Mouse (Mus musculus) thymus, postnatal 36 days (tissue): Measurements from ENCODE around the gene Glis1.

Experiments used
- DNase-seq, 2 experiments: peaks; one replicate each; pipeline ENCODE4 v3.0.0; 2022; ENCODE audit warnings: mixed read lengths in 2 of 2

The Glis1 gene

DNA sequence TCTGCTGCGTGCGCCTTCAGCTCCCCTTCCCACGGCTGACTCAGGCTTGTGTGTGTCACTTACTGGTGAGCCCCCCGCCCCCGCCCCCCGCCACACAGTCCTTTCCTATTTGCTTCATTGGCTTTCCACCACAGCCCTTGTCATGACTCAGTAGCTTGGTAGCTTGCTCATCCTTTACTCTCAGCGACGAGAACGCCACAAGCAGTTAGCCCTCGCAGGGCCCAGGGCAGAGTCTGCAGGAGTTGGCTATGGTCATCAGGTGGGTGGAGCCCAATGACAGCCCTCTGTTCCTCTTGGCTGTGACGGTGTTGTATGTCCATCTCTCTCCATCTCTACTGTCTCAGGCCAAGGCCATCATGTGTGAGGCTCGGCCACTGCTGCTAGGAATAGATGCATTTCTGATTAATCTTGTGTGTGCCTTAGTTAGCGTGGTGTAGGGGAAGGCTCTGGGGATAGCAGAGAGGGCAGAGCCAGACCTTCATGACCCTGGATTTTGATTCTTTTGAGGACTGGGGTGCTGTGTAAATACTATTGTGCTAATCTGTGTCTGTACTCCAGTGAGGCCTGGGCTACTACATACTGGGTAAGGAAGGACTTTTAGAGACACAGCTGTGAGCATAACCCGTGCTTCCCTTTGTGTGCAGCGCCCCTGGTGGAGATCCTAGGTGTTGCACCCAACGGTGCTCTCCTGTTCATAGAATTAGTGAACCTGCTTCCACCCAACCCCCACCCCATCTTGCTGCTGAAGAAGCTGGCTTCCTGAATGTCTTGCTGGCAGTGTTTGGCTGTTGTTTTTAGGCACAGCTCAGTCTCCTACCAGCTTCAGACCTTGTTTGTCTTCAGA, 19.0 kb downstream of the Glis1 start:
- DNase-seq: peak; percentile 90

DNA sequence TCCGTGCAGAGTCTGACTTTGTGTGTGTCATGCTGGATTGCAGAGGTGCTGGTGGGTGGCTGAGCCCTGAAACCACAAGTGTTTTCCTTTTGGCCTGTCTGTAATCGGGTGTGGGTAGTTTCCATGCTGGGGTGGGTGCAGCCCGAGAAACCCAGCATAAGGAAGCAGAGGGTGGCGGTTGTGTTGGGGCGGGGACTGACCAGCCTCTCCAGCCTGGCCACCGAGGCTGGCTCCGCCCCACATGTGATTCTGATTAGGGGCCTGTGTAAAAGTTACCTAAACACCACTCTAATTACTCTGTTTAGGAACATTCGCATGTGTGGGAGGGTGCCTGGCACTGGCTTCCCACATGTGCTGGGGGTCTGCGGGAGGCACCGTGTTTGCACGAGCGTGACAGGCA, 23.2 kb downstream of the Glis1 start:
- DNase-seq: no peak

DNA sequence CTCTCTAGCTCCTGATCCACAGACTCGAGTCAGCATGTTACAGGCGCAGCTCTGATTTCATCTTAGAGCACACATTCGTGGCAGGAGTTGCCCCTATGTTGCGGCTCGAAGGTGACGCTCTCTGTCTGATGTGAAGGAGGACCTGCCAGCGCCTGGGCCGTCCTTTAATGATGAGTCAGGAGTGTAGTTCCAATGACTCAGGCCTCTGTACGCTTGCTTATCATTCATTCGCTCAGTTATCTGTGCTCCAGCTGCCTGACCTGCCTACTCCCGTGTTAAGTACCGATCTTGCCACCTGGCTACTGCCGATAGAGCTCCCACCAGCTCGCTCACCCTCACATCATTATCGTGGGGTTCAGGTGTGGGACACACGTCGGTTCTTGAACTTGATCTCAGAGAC, 24.5 kb downstream of the Glis1 start:
- no peak for DNase-seq

DNA sequence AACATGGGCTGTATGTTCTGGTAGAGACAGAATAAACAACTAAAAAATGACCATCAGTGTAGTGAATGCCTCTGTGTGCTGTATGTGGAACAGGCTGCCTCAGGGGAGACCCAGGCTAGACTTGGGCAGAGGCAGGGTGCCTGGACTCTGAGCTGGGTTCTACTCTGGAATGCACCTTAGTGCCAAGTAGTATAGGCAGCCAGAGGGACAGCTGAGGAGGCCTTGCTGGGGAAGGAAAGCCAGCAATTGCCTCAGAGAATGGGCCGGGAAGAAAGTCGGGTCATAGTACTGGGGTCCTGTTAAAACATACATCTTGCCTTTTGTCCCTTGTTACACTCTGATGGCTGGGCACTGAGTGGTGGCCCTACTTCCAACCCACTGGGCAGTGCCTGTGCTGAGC, 25.1 kb downstream of the Glis1 start:
- DNase-seq: no peak

DNA sequence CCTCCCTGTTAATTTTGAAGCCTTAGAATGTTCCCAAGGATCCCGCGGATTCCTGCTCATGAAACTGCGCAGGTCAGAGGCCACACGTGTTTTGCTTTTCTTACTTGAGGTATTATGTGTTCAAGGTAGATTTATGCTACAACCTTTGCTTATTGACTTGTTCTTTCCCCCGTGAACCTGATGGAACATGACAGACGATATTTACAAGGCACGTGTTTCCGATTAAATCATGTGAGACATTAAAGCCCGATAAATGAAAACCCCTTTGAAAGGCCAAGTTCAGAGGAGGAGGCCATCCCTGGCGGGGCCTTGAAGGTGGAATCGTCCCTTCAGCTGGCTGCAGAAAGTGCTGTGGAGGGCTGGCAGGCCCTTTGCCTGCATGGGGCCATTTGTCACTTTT, 26.1 kb downstream of the Glis1 start:
- no peak for DNase-seq

DNA sequence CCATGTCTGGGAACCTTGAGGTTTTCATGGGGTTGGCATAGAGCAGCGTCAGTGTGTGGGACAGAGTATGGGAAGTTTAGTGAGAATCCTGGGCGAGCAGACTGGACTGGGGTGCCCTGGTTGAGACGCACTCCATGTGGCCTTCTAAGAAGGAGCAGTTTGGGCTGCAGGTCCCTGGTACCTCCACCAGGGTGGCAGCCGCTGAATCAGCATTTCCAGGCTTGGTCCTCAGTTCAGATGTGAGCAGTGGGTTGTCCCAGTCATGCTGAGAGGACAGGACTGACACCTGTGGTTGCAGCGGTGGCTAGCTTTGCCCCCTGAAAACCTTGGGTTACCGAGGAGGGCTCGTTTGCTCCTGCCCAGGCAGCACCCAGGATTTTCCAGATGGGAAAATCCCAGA, 33.4 kb downstream of the Glis1 start:
- no peak for DNase-seq

DNA sequence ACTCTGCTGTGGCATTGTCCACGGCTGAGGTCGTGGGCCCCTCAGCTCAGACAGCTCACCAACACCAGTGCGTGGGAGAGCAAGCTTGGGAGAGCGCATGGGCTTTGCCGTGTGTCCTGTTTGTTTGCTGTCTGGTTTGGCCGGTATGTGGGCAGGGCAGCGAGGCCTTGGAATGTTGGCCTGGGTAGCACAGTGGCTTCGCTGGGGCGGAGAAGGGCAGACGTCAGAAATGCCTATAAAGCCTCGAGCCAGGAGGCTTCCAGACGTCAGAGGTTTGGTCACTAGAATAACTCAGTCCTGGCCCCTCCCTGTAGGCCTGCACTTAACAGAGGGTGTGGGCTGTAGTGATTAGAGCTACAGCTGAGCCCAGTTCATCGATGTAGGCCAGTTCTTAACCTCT, 33.9 kb downstream of the Glis1 start:
- DNase-seq: no peak

DNA sequence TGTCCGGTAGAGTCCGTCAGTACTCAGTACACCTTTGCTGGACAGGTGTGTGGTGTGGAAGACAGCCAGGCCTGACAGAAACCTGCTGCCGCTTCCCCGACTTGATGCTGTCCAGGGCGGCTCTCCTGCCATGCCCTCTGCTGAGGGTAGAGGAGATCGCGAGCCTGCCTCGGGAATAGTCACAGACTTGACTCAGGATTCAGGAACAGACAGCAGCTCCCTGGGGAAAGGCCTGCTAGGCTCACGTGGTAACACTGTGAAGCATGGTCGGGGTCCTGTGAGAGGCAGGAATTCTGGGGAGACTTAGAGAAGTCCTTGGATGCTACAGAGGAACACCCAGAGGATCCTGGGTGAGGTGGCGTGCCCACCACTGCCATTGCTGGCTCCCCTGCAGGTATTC, 34.4 kb downstream of the Glis1 start:
- DNase-seq: no peak

DNA sequence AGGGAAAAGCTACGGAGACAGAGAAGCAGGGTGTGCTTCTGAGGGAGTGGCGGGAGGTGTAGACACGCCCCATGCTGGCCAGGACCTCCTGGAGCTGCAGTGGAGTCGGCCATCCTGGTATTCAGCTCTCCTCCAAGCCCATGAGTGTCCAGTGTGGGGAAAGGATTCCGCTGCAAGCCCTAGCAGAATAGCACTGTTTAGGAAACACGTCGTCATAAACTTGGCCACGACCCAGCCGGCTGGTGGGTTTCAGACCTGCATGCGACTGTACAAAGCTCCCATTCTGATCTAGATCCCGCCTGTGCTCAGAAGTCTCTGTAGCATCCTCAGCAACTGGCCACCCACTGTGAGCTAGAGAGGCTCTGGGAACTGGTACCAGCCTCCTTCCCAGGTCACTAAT, 41.9 kb downstream of the Glis1 start:
- DNase-seq: no peak

DNA sequence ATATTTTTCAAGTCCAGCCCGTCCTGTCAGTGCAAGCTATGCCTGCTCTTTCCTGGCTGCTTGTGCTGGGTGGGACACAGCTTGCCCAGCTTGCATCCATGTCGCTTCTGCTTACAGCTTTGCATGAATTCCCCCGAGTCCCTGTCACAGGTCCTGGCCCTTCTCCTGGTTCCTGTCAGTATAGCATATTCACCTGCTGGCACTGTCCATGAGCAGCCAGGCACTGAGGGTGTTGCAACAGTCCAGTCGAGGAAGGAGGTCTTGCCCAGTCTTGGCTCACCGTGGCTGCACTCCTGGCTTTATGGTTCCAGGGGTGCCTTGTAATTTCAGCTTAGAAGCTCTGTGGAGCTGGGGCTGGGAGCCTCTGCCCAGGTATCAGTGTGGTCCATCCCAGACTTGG, 44.6 kb downstream of the Glis1 start:
- no peak for DNase-seq

DNA sequence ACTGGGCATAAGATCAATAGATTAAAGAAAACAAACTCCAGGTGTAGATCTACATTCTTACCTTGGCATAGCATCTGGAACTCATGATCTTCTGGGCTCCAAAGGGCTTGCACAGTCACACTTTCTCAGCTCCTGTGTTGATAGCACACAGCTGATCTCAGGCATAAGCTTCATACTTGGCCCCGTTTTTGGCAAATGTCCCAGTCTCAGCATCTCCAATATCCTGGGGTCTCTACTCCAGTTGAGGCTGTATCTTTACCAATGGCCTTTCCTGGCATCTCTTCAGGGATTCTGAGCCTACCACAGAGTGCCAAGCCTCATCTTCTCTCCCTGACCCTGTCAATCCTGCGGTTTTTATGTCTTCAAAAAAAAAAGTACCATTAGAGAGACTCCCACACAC, 48.1 kb downstream of the Glis1 start:
- no peak for DNase-seq

DNA sequence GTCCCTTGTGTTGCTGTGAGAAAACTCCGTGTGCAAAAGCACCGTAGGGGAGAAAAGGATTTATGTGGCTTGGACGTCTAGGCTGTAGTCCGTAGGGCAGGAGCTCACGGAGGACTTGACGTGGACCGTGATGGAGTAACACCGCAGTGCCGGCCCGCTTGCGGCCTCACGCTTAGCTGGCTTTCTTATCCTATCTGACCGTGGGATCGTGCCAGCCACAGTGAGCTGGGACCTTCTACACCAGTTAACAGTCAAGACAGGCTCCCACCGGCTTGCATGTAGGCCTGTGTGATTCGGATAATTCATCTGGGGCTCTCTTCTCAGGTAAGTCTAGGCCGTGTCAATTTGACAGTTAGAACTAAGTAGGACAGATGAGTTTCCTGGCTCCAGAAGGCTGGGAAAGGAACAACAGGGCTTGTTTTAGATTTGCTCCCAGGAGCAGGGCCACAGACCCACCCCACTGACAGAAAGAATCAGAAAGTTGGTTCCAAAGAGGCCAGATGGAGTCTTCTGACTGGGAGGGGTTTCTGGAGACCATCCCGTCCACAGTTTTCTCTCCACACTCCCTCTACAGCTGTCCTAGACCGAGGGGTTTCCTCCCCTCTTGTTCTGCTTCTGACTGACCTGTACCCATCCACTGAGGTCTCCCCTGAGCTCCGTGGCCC, 49.3 kb downstream of the Glis1 start:
- DNase-seq: no peak

DNA sequence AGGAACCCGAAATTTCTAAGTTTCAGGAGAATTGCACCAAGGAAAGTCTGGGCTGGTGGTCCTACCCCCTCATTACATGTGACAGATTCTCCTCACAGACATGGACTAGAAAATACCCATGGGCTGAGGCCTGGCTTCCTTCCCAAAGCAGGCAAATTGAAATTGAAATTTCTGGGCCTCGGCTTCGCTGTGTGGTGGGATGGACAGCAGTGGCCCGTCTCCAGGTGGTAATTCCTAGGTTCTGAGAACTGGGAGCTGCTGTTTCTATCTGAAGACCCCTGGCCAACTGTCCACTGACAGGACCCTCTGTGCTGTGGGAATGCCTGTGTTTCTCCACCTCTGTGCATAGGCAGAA, 49.8 kb downstream of the Glis1 start:
- DNase-seq: no peak

DNA sequence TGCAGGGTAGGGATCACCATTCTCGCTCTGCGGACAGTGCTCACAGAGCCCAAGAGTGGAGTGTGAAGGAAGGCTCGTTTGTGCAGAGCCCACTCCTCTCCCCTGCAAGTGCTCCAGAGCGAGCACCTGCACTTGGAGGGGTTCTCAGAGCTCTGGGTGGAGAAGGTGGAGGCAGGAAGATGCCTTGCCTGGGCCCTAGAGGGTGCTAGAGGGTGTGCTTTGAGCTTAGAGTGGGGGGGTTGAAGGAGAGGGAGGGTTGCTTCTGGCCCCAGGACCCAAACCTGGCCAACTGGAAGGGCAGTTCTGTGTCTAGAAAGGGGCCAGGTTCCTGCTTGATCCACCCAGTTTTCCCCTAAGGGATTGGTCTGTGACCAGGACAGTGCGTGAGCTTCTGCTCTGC, 51.5 kb downstream of the Glis1 start:
- DNase-seq: no peak

DNA sequence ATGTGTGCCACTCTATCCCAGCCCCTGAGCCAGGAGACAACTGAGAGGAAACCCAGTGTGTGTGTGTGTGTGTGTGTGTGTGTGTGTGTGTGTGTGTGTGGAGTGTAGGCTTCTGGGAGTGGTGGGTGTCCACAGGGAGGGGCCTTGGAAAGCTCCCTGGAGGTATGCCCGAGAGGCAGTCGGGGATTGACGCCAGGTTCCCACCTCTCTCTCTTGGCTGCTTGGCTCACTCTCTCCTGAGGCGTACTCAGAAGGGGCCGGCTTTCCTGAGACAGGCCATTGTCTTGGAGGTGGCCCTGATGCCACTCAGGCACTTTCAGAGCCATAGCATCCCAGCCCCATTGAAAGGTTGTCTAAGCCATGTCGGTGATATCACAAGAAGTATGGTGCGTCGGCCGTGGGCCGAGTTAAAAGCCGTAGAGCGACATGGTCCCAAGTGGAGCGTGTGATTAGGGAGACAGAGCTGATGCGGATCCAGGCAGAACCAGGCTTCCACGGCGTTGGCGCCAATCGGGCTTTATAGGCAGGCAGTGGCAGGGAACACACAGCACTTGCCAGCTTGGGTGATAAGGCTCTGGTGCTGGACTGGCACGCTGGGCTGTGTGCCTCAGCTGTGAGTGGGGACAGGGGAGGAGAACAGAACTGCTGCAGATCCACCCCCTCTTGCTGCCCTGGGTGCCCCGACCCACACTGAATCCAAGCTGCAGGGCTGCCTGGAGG, 54.9 kb downstream of the Glis1 start:
- DNase-seq: no peak

DNA sequence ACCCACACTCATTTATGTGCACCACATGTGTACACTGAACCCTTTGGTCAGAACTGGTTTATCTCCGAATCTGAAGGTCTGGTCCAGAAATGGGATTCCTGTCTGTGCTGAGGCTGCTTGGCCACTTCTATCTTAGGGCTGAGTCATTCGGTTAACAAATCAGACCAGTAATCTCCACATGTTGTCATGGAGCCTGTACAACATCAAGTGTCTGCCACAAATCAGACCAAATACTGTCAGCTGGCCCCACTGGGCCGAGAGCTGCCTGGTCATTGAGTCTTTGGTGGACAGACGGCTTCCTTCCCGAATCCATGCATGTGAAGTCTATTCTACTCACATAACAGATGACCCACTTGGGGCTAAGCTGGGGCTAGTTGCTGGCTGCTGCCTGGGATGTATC, 58.6 kb downstream of the Glis1 start:
- DNase-seq: no peak

DNA sequence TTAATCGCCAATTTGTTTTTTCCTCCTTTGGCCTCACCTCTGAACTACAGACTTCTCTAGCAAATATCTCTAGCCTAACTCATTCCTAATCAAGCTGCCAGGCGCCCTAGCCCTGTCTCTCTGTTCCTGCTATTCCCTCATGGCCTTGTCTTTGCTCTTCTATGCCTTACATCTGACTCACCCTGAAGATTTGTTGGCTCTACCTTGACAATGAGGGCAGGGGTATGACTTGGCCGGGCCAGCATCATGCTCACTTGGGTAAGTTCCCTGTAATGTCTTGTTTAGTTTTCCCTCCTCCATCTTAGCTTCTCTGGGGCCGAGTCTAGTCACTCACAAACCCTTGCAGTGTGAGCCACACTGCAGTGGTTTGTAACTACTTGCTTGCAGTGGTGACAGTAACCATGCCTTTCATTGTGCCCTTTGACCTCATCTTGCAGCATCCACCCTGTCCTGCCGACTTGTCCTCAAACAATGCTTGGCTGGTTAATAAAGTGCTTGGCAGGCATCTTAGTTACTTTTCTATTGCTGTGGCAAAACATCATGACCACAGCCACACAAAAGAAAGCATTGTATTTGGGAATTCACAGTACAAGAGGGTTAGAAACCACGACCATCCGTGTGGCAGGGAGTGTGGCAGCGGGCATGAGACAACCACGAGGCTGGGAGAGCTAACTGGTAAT, 61.5 kb downstream of the Glis1 start:
- no peak for DNase-seq

DNA sequence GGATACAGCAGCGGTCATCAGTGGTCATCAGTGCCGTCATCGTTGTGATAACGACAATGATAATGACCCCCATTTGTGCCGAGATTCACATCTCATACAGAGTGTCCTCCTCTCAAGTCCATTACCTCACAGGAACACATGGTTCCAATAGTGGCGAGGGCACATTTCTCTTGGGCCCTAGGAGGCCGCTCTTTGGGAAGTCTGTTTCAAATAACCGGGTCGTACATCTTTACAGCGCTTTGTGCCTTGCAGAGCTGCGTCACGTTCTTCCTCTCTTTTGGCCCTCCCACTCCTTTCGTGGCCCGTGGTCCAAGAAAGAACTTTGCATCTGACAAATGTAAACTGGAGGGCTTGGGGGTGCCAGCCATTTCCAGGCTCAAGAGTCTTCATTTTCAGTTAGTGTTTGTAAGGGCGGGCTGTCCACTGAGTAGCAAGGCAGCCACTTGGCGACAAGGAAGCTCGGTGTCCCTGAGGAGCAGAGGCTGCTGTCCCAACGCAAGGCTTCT, 63.1 kb downstream of the Glis1 start:
- DNase-seq: no peak

DNA sequence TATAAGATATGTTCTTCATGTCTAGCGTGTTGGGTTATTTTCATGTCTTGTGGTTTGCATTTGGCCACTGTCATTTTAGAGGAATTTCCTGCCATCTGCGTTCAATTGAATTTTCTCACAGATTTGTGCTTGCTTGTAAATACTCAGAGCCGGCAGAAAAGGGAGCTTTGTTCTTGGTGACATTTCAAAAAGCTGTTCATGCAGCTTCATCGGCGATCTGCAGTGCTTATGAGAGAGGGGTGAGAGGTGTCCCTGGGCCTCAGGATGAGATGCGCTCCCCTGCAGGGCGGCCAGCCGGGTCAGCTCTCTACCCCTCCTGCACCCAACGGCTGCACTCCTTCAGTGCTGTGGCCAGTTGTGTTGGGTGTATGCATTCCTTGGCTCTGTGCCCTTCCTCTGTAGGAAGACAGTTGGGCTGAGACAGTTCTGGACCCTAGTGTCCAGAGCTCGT, 68.2 kb downstream of the Glis1 start:
- DNase-seq: no peak

DNA sequence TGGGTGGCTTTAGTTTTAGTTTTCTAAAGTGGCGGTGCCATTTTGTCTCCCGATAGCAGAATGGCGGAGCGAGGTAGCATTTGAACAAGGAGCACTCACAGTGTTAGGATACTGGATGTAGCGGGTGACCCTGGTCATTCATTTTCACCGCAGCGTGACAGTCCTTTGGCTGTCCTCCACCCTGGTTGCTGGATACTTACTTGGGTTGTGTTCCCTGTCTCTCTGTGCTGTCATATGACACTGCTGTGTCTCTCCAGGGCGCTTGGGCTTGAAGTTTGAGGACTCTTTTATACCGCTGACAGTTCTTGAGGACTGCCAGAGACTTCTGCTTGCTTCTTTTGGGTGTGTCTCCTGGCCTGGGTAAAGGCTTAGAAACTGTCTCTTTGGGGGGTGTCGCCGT, 80.6 kb downstream of the Glis1 start:
- no peak for DNase-seq

DNA sequence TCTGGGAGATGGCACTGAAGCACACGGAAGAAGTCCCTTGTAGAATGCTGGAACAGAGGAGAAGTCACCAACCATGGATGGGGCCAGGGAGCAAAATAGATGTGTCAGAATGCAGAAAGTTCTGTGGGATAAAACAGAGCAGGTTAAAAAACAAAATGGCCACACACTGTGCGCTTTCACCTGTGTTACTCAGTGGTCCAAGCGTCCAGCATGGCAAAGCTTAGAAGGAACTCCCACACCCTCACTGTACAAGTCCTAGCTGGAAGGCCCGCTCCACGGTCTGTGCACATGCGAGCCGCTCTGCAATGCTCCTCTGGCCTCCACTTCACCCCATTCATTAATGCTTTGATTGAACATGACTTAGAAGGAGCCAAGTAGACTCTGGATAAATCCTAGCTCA, 81.2 kb downstream of the Glis1 start:
- no peak for DNase-seq

DNA sequence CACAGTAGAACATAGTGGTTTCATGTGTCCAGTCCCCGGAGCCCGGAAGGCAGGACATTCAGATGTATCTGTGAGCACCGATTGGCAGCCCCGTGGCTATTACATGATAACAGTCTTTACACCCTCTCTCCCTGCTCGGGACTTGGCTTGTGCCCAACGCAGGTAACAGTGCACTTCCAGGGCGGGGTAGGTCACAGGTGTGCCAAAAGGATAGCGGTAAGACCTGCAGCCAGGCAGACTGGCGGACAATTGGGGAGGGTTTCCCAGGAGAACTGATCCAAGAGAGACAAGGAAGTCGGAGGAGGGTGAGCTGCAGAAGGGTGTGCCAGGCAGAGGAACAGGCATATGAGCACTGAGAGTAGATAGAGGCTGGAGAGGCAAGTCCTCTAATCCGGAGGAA, 84.4 kb downstream of the Glis1 start:
- DNase-seq: no peak

DNA sequence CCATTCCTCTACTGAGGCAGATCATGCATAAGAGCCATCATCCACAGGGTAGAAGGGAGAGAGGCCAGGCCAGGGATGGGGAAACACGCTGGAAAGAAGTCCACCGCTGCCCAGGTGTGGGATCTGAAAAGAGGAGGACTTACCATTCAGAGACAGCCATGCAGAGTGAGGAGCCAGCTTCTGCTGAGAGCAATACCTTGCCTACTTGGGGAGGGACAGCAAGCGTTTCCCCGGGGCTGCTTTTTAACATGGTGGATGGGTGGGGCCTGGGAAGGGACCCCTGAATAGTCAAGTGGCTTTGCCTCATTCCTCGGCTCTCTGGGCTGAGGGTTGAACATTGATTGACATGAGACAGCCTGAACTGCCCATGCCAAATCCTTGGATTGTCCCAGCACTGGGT, 85.7 kb downstream of the Glis1 start:
- DNase-seq: no peak
